Mouse (Mus musculus) gastrocnemius, postnatal 10 days (tissue): ENCODE measurements at regions not wholly inside any gene's neighbourhood (a gene's known extent, or its start where the extent isn't known, plus 50 kb on each side); places are given as distances from the start of the nearest gene placed in this dataset.

Experiments used
- DNase-seq: peaks from one replicate; pipeline ENCODE4 v3.0.0; 2021; ENCODE audit warnings: mixed read lengths

DNA sequence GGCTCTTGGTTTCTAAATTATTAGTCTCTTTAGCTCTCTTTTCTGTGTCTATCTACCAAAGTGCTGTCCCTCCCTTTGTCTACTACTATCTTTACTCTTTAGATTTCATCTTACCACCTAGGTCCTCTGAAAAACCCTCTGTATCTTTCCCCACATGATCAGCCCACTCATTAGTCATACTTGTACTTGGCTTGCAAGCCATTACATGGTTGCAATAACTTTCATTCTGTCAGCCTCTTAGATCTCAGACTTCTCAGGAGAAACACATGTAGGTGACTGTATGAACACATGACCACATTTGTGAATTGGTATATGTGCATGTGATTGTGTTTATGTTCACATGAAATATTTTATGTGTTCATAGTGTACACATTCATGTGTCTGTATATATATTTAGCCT lies 83.3 kb upstream of the Agbl1 start:
- no peak for DNase-seq

DNA sequence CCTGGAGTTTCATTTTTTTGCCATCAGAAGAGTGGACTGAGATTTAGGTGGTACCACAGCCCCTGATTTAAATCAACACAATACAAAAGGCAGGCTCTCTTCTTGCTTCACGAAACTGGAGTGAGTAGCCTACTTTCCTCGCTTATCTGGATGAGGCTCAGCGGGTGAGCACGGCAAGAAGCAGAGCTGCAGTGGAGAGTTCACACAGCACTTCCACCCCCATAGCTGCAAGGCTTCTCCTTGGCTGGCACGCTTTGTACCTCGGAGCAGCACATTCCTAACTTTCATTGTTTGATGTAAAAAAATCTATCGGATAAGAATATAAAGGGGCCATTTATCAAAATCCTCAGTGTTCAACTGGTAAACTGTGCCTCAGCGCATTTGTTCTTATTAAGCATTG lies 72.8 kb upstream of the Agbl1 start:
- no peak for DNase-seq

DNA sequence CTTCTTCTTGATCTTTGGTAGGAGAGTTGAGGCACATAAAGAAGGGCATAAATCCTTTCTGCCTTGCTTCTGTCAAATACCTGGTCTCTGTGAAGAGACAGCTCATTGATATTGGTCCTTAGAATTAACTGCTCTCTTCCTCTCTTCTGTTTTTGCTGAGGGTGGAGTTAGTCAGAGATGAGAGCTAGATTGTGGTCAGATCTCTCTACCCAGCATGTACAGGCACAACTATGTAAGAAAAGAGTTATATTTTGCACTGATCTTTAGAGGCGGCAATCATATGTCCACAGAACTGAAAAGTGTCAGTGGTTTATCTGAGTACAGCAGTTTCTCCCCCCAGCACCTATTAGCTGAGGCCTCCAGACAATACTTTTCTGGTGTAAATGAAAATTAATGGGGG lies 65.5 kb upstream of the Agbl1 start:
- no peak for DNase-seq

DNA sequence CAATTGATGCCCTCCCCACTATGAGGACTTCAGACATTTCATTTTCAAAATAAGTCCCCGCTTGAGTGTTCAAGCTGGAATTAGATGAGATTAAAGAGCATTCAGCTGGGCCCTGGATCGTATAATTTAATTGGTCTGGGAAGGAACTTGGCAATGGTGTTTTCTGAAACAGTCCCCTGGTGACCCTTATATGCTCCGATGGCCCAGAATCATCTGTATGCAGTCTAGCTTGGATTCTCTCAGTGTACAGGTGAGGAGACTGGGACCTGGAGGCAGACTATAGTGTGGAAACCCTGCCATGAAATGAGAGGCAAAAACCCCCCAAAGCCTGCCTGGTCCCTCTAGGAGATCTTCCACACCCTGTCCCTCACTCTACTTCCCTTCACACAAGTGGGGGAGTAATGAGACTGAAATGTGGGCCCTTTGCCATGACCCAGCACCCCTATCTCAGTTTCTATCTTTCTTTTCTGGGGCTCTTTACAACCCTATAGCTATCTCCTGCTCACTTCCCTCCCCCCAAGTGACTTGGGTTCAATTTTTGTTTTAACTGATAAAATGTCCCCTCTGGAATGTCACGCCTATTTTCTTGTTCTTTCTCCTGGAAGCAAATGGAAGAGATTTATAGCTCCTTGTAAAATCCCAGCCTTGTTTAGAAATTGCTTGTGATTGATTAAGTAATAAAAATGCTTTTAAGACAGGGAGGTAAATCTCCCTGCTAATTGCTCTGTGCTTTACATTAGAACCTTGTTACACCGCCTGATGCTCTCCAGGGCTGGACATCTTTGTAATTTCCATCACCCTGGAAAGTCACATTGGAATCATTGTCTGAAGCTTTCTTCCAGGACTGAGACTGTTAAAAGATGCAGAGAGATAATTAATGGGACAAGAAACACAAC lies 64.7 kb upstream of the Agbl1 start:
- no peak for DNase-seq

DNA sequence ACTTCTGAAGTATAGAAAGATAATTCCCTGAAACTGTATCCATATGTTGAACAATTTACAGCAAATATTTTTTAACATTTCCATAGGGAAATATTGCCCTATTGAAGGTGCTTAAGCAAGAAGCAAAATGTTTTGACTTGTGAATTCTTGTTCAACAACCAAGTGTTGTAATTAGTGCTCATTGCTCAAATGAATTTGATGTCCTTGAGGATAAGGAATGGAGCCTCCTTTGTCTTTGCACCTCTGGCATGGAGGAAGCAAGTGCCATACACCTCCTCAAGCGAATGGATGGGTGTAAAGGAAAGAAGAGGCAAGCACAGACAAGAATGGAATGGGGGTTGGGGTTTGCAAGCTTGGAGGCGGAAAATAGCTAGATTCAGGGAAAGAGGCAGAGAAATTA lies 59.2 kb upstream of the Agbl1 start:
- no peak for DNase-seq

DNA sequence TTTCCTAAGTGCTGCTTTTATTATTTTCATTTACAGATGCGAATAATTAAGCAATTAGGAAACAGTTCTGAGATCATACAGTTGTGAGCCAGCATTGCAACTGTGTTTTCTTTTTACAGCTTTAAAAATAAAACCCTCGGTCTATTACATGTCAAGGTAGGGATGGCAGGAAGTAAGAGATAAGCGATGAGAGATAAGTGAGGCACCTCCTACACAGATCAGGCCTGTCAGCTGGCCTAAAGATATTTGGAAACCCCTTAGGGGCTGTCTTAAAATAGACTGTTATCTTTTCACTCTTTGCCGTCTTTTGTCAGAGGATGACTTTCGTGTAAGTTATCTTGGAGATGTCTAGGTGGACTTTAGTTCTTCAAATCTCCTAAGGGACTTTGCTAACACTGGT lies 53.5 kb upstream of the Agbl1 start:
- no peak for DNase-seq

DNA sequence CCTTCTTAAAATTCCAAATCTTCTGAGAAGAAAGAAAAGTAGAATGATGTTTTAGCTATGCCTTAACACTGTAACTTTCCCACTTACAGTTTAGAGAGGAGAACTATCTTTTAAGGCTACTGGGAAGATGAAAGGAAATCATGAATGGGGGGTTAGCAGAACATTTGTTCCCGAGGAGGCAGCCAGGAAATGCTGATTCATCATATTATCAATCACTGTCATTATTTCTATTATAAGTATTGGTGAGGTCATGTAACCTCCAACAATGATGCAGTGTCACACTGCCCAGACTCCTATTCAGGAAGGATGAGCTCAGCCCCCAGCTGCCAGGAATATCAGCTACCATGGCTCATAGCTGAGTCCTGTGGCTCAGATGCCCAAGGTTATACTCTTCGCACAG lies 52.3 kb upstream of the Agbl1 start:
- DNase-seq = no peak
